Mouse (Mus musculus): Measurements from ENCODE around the gene Tsnaxip1.

DNA sequence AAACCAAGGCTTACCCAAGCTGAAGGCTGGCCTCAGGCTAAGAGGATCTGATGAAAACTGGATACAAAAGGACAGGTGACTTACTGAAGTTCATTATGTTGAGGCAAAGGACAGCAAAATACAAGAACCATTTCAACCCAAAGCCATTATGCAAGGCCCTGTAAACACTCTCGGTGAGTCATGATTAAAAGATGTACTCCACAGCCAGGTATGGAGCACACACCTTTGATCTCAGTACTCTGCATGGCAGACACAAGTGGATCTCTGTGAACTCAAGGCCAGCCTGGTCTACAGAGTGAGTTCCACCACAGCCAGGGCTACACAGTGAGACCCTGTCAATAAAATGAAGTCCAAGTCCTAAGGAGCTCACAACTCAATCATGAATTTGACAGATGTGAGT is 31.7 kb upstream of the Tsnaxip1 start:
- TF ChIP-seq CTCF (IDR thresholded peaks at IDR 0.05; ENCODE audit: extremely low read depth, insufficient read depth, insufficient read length, insufficient replicate concordance), result no peak
- no peak for TF ChIP-seq POLR2A (IDR thresholded peaks at IDR 0.05; ENCODE audit: low read depth, low read length)
